Mouse (Mus musculus): ENCODE measurements around the gene Arhgef18. TPM values are rescaled to one million over a fixed set of nuclear protein-coding genes. Genes with fewer than 3 reads are reported as not detected.
A peak's percentile ranks its signal among the peaks of the same experiment; 100 is the strongest.

Gene Arhgef18
- total RNA-seq, 2 experiments from 2014 or later: 8.4 to 10.5 TPM

GRCm38 (mm10) chr8:3394600-3394999 lies 1.8 kb downstream of the Arhgef18 start:
- no peak for DNase-seq (ENCODE audit: low spot score)

GRCm38 (mm10) chr8:3395246-3395645 lies 2.4 kb downstream of the Arhgef18 start:
- no peak for DNase-seq (ENCODE audit: low spot score)

GRCm38 (mm10) chr8:3397597-3397996 lies 4.8 kb downstream of the Arhgef18 start:
- no peak for DNase-seq (ENCODE audit: low spot score)

GRCm38 (mm10) chr8:3400509-3400908 lies 7.7 kb downstream of the Arhgef18 start:
- DNase-seq (ENCODE audit: low spot score): no peak

GRCm38 (mm10) chr8:3407417-3407816 lies 14.6 kb downstream of the Arhgef18 start:
- no peak for DNase-seq (ENCODE audit: low spot score)

- no peak for DNase-seq (ENCODE audit: low spot score)
Measured at GRCm38 (mm10) chr8:3411085-3411484, 18.3 kb downstream of the Arhgef18 start.

- peak; percentile 66 for DNase-seq (ENCODE audit: low spot score)
Measured at GRCm38 (mm10) chr8:3411901-3412301, 19.1 kb downstream of the Arhgef18 start.

- DNase-seq (ENCODE audit: low spot score): no peak
Measured at GRCm38 (mm10) chr8:3412816-3413215, 20.0 kb downstream of the Arhgef18 start.

- DNase-seq (ENCODE audit: low spot score): no peak
Measured at GRCm38 (mm10) chr8:3414639-3415190, 21.9 kb downstream of the Arhgef18 start.

GRCm38 (mm10) chr8:3415259-3415658 lies 22.5 kb downstream of the Arhgef18 start:
- no peak for DNase-seq (ENCODE audit: low spot score)

- no peak for DNase-seq (ENCODE audit: low spot score)
Measured at GRCm38 (mm10) chr8:3415661-3416060, 22.9 kb downstream of the Arhgef18 start.

GRCm38 (mm10) chr8:3416846-3417245 lies 24.0 kb downstream of the Arhgef18 start:
- DNase-seq (ENCODE audit: low spot score): no peak

- DNase-seq (ENCODE audit: low spot score): no peak
Measured at GRCm38 (mm10) chr8:3417455-3417854, 24.6 kb downstream of the Arhgef18 start.

GRCm38 (mm10) chr8:3418101-3418500 lies 25.3 kb downstream of the Arhgef18 start:
- DNase-seq (ENCODE audit: low spot score): peak; percentile 19

- no peak for DNase-seq (ENCODE audit: low spot score)
Measured at GRCm38 (mm10) chr8:3420105-3420706, 27.4 kb downstream of the Arhgef18 start.

- no peak for DNase-seq (ENCODE audit: low spot score)
Measured at GRCm38 (mm10) chr8:3421507-3421906, 28.7 kb downstream of the Arhgef18 start.

GRCm38 (mm10) chr8:3425217-3425616 lies 32.4 kb downstream of the Arhgef18 start:
- DNase-seq (ENCODE audit: low spot score): no peak

- DNase-seq (ENCODE audit: low spot score): no peak
Measured at GRCm38 (mm10) chr8:3426211-3426610, 33.4 kb downstream of the Arhgef18 start.

GRCm38 (mm10) chr8:3428426-3428825 lies 35.6 kb downstream of the Arhgef18 start:
- no peak for DNase-seq (ENCODE audit: low spot score)

GRCm38 (mm10) chr8:3429966-3430365 lies 37.2 kb downstream of the Arhgef18 start:
- DNase-seq (ENCODE audit: low spot score): no peak

- DNase-seq (ENCODE audit: low spot score): no peak
Measured at GRCm38 (mm10) chr8:3431113-3431512, 38.3 kb downstream of the Arhgef18 start.

GRCm38 (mm10) chr8:3436492-3436891 lies 43.7 kb downstream of the Arhgef18 start:
- no peak for DNase-seq (ENCODE audit: low spot score)

- no peak for DNase-seq (ENCODE audit: low spot score)
Measured at GRCm38 (mm10) chr8:3439510-3439909, 46.7 kb downstream of the Arhgef18 start.

- DNase-seq (ENCODE audit: low spot score): no peak
Measured at GRCm38 (mm10) chr8:3449226-3449625, 56.4 kb downstream of the Arhgef18 start.
